Mouse (Mus musculus): Measurements from ENCODE around the gene Snd1.

Gene Snd1

DNA sequence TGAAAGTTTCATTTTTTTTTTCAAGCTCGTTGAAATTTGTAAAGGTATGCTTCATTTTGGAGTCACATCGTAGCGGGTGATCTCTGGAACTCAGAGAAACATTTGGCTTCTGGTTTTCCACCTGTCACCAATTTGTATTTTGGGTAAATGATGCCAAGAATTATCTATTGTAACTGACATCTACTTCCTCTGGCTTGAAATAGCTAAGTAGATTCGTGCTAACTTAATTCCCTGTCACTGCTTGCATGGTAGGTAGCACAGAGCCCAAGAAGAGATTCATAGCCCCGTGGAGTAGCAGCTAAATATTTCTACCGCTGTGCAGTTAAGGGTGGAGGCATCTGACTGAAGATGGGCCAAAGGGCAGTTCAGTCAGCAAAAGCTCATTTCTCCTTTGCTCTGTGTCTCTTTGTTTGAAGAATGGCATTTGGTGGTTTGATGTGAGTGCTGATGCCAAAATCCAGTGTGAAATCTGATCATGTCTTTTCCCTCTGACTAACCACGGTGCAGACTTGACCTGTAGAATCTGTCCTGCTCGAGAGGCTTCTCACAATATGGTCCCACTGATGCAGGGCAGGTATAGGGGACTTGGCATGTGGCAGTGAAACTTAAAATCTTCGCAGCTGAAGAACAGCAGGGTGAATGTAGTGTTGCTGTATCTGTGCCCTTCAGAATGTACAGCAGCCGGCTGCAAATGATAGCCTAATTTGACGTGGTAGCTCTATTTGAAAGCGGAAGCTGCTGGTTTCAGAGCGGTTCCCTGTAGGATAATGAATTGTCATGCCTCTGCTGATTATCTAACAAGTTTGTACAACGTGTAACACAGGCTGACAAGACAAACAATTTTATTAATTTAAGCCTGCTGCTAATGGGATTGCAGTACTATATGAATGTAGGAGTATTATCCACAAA is 101.7 kb downstream of the Snd1 start:
- in situ Hi-C loops (cut with MboI; ENCODE audit: unreplicated experiment in 2 of 2): no loop called here

DNA sequence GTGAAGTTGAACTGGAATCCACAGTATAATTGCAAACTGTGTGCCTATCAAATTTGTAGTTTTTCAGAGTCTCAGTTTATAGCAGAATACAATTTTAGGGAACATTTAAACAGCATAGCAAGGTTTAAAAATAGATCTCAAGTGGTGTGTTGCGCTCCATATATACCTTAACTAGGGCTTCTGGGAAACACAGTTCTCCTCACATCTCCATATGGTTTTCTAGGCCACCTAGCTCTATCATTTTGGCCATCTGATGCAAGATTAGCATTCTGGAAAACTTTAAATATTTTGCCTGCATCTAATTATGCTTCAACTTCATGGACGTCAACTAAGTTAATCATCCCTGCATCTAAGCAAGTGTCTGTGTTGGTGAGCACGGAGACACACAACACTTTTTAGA is 107.9 kb downstream of the Snd1 start:
- in situ Hi-C loops (cut with MboI; ENCODE audit: unreplicated experiment in 2 of 2): no loop called here

DNA sequence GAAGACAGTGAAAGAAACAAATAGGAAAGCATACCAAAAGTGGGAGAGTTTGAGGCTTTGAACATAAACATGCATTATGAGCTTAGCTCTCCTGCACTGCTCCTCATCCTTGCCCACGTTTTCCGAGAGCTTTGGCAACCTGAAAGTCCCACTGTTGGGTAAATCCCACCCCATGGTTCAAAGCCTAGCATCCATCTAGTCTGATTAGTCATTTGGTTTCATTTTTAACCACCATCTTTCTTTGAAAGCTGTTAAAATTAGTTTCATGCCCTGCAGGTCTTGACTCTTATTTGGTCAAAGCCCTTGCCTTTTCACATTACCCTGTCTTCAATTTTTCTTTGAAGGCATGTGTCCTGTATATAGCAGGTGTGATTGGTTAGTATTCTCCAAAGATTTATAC is 108.5 kb downstream of the Snd1 start:
- in situ Hi-C loops (cut with MboI; ENCODE audit: unreplicated experiment in 2 of 2): no loop called here

DNA sequence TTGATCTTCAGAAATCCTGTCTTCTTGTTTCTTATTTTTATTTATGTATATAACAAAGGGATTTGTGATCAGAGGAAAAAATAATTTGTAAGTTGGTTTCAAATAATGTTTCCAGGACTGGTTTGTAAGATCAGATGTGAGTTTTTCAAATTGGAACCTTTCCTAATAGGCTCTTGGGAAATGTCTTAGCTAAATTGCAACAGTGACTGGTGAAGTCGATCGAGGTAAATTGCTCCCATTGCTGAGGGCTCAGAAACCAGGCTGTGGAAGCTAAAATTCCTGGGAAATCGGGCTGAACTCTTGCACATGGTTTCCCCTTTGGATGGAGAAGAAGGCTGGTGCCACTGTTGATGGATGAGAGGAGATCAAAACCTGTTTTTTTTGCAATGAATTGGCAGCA is 111.9 kb downstream of the Snd1 start:
- in situ Hi-C loops (cut with MboI; ENCODE audit: unreplicated experiment in 2 of 2): no loop called here

DNA sequence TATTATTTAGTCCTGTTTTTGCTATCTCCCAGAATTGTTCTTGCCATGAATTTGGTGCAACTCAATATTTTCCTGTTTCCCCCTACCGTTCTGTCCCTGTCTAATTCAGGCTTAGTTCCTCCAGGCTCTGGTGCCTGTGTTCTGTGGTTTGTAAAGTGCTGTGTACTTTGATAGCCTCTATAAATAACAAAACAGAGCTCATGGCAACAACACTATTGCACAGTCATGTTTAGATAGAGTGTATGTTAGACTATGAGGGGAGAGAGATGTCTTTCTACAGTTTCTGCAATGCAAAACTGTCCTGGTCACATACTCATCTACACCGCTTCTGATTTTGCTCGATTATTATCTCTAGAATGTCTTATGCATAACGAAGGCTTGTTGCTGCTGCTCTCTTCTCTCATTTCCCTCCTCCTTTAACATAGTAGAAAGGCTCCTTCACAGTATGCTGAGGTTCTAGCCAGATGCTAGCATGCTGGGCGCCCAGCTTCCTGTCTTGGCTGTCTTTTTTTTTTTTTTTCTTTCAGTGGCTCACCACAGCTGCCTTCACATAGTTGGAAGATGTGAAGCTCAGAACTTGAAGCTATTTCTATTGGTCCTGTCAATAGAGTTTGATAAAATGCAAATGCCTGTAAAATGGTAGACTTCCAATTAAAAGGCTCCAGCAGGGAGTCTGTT is 113.7 kb downstream of the Snd1 start:
- in situ Hi-C loops (cut with MboI; ENCODE audit: unreplicated experiment in 2 of 2): no loop called here

DNA sequence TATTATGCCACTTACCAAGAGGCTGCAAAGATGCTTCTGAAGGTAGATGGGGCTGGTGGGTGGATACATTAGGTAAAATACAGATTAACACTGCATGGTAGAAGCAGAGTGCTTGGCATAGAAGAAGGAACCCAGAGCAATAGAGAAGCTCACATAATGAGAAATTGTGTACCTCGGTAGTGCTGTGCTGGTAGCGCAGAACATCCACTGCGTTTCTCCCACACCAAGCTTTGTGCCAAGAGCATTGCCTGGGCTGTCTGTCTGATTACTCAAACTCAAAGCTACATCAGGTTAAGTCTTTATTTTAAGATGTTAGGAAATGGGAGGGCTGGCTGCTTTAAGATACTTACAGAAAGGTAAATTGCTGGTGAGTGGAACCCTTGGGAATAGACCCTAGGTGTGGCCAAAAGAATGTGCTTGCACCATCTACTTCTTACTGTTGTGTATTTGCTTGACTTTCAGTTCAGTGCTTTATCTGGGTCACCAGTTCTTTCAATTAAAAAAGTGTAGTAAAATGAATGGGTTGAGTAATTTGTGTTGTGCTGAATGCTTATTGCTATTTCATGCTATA is 117.5 kb downstream of the Snd1 start:
- in situ Hi-C loops (cut with MboI; ENCODE audit: unreplicated experiment in 2 of 2): no loop called here

DNA sequence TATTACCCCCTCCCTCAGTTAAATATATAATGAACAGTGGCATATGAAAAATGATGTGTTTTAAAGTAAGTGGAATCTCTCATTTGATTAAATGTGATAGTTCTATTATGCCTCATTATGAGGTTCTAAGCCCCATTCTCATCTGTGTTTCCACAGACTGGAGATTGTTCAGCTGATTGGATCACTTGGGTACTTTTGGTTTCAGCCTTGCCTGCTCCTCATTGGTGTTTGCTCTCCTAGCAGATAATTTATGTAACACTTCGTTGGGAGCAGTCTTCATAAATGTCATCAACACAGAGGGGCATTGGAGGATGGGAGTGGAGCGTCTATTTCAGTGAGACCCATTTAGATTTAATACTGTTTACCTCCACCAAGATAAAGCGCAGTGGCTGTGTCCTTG is 118.8 kb downstream of the Snd1 start:
- in situ Hi-C loops (cut with MboI; ENCODE audit: unreplicated experiment in 2 of 2): no loop called here

DNA sequence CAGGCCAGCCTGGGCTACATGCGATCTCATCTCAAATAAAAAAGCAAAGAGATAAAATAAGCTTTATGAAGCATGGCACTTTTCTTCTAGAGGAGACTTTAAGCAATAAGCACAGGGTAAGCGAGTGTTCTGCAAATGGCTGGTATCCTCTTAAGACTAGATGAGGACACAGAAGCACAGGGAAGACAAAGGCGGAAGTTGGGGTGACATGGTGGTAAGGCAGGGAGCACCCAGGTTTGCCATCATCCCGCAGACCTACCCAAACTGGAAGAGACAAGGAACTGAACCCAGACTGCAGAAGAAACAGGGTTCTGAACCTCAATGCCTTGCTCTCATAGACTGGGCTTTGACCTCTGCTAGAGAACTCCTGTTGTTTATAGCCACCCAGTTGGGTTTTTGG is 119.8 kb downstream of the Snd1 start:
- in situ Hi-C loops (cut with MboI; ENCODE audit: unreplicated experiment in 2 of 2): no loop called here

DNA sequence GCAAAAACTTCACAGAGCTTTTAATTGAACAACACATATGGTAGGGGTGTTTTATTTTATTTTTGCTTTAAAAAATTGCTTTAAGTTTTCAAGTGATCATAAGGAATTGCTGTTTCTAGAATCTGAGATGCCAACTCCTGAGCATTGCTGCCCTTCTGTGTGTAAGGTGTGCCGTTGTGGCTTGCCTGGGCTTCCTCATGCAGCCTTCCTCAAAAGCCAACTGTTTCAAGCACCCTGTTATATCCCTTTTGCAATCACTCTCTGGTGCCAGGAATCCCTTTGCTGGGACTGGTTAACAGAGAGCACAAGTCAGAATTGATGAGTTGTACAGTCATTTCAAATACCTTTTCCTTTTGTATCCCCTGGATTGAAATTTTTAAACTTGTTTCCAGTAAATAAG is 120.3 kb downstream of the Snd1 start:
- in situ Hi-C loops (cut with MboI; ENCODE audit: unreplicated experiment in 2 of 2): no loop called here

DNA sequence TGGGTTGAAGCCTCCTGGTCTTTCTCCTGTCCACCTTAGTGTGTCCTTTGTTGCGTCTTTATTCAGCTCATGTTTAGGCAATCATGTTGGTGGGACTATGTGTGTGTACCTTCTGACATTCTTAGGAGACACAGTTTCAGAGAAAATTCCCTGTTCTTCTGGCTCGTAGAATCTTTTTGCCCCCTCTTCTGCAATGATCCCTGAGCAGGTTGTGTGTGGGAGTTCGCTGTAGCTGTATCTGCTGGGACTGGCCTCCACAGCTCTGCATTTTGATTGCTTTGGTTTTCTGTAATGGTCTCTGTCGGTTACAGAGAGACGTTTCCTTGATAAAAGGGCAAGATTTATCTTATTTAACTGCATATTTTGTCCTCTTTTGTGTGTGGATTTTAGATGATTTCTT is 122.3 kb downstream of the Snd1 start:
- in situ Hi-C loops (cut with MboI; ENCODE audit: unreplicated experiment in 2 of 2): no loop called here

DNA sequence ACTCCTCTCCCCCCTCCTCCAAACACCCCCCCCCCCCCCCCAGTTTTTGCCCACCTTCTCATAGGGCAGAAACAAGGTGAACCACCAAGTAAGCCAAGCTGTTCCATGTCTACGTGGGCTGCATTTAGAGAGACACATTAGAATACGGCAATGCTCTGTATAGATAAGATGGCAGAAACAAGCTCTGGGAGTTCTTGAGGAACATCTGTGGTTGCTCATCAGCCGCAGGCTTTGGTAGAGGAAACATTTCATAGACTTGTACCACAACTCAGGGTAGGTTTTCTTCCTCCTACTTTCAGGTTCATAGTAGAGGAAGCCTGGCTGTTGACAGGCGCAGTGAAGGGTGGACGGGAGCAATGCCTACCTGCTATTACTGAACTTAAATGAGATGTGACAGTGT is 124.2 kb downstream of the Snd1 start:
- in situ Hi-C loops (cut with MboI; ENCODE audit: unreplicated experiment in 2 of 2): no loop called here

DNA sequence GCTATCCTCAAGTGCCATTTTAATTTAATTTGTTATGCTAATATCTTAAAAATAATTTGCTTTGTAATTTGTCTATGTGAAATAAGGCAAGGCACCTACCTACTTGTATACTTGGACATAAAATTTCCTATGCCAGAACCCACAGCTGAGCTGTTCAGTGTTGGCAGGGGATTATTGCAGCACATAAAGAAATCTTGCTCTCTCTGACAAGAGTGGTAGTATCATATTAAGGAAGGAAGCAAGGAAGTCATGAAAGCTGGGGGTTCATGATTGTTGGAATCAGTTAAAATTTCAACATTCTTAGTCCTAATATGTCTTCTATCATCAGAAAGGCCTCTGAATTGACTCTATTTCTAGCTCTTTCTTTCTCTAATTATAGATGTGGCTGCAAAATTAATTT is 125.5 kb downstream of the Snd1 start:
- in situ Hi-C loops (cut with MboI; ENCODE audit: unreplicated experiment in 2 of 2): no loop called here

DNA sequence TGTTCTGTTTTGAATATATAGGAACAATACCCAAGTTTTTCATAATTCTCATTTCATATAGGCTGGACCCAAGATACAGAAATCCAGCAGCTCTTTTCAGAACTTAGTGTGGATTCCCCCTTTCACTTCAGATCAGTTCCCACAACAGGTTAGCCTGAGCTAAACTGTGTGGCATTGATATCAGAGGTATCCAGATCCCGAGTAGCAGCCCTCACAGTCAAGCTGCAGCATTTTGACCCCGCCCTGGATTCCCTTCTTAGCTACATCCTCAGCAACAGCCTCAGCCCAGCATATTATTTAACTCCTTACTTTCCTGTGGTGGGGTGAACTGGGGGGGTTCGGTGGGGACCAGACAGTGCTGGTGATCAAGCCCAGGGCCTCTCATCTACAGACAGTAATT is 128.5 kb downstream of the Snd1 start:
- in situ Hi-C loops (cut with MboI; ENCODE audit: unreplicated experiment in 2 of 2): no loop called here

DNA sequence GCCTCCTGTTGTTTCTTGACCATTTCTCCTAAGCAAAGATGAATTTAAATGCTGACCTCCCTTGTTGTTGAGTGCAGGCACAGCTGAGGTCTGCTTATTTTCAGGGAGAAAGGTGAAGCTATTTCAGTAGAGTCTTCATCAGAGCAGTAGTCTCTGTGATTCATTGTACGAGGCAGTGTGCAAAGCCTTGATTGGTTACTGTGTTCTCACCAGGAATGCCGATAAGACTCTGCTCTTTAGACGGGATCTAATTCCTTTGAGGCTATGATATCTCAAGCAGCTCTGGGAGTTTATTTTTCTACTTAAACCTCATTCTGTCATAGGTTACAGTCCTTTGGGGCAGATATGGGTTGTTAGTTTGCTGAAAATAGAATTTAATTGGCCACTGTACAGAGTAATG is 128.9 kb downstream of the Snd1 start:
- in situ Hi-C loops (cut with MboI; ENCODE audit: unreplicated experiment in 2 of 2): no loop called here

DNA sequence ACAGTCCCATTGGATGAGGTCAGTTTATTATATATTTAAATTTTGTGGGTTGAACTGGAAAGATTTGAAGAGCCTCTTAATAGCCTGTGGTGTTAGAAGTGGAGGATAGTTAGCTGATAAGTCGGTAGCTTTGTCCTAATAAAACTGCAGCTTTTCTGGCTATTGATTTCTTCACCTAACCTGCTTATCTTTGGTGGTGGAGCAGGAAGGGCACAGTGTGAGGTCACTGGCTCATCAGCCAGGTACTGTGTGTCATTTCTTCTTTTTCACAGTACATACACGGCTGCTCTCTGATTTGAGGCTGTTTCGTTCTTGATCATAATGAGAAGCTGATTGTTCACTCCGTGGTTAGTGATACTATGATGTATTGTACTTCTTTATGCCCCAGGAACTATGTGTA is 134.4 kb downstream of the Snd1 start:
- in situ Hi-C loops (cut with MboI; ENCODE audit: unreplicated experiment in 2 of 2): no loop called here

DNA sequence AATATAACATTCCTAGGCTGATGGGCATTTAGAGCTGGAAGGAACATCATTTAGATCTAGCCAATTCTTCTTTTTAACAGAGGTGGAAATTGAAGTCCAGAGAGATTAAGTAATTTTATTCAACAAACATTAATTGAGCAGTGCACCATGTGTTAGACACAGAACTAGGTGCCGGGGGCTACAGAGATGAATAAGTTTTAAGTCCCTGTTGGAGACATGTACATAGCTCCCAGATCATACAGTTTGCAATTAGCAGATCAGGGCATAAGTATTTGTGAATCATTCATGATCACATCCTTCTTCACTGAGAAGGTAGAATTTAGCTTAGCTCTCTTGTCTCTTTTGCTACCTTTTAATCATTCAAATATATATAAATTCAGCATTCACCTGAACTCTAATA is 135.2 kb downstream of the Snd1 start:
- in situ Hi-C loops (cut with MboI; ENCODE audit: unreplicated experiment in 2 of 2): no loop called here

DNA sequence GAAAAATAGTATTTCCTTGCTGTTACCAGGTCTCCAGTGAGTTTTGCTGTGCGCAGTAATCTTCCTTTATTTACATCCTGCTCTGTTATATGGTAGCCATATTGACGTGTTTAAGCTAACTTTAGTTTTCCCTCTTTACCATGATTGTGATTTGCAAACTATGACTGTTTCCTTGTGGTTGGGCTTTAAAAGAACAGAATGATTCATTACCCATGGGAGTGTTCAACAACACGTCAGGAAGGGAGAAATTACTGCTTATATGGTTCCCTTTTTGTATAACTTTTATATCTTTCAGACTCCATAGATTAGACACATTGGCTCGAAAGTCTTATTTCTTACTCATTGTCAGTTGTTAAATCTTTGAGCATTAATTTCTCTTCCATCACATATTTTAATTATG is 138.5 kb downstream of the Snd1 start:
- in situ Hi-C loops (cut with MboI; ENCODE audit: unreplicated experiment in 2 of 2): no loop called here

DNA sequence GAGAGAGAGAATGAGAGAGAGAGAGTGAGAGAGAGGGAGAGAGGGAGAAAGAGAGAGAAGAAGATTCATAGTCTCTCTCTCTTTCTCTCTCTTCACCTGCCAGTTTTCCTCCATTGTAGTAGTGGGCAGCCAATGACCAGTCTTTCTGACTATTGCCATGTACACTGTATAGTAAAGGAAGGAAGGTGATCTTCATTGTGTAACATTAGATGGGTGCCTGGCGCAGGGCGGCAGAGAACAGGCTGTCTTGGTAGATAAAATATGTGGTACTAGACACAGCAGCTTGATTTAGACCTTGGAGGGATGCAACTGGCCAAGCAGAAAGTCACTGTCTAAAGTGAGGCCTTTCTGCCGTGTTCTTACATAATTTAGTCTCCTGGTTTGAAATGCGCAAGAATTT is 139.9 kb downstream of the Snd1 start:
- in situ Hi-C loops (cut with MboI; ENCODE audit: unreplicated experiment in 2 of 2): no loop called here

DNA sequence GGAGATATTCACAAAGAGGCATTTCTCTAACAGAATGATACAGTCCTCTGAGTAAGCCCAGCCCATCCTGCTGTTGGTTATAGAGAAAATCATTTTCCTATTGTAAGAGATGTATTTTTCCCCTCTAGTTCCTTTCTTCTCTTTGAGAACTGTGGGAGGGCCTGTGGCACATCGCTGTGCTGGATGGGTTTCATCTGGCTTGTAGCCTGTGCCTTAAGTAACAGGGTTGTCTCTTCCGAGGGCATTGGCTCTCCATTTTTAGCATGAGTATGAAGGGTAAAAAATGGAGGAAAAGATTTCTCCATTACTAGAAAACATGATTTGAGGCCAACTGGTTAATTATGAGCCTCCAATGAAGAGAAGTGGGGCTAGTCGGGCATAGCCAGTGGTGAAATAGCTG is 140.5 kb downstream of the Snd1 start:
- in situ Hi-C loops (cut with MboI; ENCODE audit: unreplicated experiment in 2 of 2): no loop called here

DNA sequence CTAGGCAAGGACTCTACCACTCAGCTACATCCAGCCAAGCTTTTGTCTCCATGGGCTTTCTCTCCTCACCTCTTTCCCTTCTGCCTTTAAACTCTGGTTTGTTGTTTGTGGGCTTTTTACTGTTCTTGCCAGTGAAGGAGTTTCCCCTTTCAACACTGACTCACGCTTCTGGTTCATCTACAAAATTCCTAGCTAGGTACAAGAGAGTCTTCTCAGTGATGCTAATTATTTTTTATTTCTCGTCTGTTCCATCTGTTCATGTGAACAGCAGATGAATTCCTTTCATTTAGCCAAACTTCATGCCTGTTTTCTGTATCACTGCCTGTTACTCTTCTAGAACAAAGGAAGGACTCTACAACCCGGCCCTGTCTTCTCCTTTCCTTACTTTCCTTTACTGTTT is 141.0 kb downstream of the Snd1 start:
- in situ Hi-C loops (cut with MboI; ENCODE audit: unreplicated experiment in 2 of 2): no loop called here

DNA sequence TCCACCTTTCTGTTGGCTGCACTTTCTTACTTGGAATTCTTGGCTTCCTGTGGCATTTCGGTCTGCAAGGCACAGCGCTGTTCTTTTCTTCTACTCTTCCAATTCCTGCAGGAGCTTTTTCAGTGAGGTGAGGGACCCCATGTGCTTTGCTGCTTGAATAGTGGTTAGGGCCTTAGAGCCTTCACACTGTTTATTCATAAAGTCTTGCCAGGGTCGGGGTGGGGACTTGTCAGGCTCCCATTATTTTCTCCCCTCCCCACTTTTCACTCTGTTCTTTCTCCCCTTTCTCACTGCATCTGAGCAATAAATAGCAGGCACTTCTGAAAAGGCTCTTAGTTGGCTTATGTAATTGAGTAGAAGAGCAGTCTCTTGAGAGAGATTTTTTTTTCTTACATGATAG is 143.4 kb downstream of the Snd1 start:
- in situ Hi-C loops (cut with MboI; ENCODE audit: unreplicated experiment in 2 of 2): no loop called here

DNA sequence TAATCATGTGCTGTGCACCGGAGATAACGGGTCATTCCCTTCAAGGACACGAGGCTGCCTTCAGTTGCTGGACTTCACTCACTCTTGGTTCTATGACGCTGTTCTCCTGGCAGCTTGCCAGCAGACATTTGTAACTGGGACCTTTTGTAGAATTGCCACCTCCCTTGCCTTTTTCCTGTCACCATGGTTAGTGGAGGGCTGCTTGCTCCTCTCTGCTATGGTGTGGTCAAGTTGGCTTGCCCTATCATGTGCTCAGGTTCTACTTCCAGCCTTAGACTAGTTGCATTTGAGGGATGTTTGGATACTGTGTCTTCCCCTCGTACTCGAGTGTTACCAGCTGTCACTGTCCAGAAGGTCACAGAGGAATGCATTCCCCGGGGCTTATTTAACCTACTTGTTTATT is 143.8 kb downstream of the Snd1 start:
- in situ Hi-C loops (cut with MboI; ENCODE audit: unreplicated experiment in 2 of 2): no loop called here

Measured in v-Abl transformed pro-B cells (cell line).